Mouse (Mus musculus) G1E-ER4 (cell line): ENCODE measurements at regions not wholly inside any gene's neighbourhood (a gene's known extent, or its start where the extent isn't known, plus 50 kb on each side); places are given as distances from the start of the nearest gene placed in this dataset.

Experiments
- GATA1 ChIP-seq: IDR thresholded peaks from one replicate; pipeline ENCODE4 v1.8.0; 2012; ENCODE audit warnings: low read length, inconsistent platforms

DNA sequence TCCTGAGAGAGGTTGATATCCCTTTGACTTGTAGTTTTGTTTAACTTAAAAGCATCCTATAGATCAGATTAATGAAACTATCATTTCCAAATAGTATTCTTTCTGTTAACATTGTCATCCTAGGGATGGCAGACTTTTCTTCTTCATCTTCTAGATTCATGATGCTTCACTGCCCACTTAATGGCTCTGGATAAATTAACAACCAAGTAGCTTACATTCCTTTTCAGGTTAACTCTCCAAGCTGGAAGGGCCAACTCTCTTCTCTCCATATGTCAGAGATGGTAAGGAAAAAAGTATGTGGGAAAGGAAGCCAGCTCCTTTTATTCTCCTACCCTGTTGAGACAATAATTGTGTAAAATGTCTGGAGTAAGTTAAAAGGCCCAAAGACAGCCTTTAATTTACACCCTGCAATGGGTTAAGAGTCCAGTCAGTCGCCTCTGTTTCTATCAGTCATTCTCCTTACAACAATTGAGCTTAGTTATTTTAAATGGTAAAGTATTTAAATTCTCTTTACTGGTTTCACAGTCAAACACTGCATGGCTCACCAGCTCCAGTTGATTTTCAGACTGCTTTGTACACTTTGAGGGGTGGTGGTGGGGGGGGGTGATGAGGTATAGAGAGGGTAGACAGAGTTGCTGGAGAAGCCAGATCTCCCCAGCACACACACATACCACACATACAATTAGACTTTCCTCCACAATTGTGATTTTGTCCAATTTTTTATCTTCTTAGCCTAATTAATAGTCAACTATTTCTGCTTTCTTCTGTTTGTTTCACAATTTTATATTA, 224.2 kb upstream of the Sp8 start:
- TF ChIP-seq GATA1, result no peak

DNA sequence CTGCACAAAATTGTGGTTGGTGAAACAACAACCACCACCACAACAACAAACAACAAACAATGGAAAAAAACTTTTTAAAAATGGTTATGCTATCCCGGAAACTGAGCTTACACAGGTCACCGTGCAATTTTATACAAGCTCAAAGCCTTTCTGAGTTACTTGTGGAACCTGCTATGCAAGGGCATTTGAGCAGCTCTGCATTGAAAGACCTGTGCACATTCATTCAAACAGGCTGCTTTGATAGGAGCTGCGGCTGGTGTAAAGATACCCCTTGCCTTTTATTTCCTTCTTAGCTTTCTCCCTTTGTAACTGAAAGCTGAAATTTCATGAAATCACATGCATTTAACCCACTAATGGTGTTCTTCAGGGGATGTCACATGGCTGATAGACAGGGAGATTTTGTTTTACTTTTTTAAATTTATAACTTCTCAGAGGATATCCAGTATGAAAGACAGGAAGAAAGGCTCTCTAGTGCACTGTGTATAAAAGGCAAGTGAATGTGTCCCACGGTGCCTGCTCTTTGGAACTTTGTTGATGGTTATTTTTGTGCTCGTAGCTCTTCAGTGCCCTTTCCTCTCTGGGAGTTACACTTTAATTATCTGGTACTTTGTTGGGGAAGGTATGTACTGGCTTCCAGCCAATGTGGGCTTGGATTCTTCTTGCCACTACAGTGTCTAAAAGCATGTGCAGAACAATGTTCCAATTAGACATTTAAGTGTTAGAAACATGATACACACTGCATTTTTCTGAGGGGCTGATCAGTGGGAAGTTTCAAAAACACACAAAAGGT, 225.1 kb upstream of the Sp8 start:
- TF ChIP-seq GATA1, result no peak

DNA sequence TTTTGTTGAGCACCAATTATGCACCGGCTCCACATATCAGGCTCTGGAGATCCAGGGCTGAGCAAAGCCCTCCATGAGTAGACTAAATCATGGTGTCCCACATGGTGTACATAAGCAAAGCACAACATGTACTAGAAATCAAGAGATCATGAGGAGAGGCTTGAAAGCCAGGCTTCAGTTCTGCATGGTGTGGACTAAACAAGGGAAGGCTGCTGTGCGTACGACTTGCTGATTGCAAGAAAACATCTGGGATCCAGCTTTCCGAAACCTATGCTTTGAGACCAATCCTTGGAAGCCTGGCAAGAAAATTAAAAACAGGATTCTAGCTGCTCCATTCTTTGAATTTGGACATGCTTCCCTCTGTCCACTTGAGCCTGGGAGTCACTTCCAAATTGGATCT, 249.1 kb upstream of the Sp8 start:
- no peak for TF ChIP-seq GATA1

DNA sequence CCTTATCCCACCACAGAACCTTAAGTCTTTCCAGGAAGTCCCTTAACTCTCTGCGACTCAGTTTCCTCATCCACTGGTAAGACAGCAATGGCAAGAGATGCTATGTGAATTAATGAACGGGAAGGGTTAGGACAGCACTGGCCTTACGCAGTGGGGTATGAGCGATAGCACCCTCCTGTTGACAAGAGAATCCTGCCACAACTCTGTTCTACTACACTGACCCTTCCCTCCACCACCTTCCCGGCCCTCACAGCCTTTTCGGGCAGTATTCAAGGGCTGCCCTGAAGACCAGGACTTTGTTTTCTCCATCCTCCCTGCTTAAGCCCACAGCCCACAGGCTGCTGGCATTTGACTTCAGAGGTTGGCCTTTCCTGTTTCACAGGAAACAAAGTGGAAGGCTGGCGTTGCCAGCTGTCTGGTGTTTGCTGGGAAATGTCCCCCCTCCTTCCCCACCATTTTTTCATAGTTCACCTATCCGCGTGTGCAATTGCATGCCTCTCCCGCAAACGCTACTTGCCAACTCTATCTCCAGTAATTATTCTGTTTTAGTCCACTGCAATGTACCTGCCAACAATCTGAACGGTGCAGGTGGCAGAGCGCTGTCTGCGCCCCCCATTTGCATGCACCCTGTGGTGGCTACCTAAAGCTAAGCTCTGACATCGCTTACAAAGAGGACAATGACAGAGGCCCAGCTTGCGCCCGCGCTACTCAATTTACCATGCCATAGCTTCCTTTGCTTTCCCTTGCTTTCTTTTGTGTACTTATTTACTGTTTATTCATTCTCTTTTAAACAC, 251.2 kb upstream of the Sp8 start:
- TF ChIP-seq GATA1, result no peak

DNA sequence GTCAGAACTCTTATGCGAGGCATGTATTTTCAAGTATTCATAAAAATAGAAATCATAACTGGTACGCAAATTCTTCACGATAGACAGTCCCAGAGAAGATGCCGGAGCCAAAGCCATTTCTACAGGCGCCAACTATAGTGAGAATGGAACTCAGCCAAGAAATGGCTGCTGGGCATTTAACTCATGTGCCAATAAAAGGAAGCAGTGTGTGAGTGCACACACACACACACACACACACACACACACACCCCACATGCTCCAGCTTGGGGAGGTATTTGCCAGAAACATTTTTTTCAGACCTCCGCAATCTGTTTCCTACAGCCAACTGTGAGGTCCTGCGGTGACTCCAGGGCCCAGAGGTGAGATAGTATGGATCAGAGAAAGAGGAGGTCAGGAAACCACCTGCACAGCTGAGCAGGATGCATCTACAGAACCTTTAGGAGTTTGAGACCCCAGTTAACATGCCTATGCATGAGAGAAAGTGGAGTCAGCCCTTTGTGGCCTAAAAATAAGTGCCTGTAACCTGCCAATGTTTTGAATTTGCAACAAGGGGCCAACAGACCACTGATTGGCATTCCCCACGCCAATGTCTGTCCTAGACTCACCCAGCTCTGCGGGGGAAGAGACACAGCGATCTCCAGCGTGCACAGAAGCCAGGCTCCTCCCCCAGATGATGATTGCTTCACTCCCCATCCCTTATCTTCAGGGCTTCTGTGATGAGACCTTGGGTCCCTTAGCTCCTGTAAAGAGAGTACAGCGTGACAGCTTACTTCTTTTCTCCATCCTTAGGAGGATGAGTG, 262.1 kb upstream of the Sp8 start:
- no peak for TF ChIP-seq GATA1

DNA sequence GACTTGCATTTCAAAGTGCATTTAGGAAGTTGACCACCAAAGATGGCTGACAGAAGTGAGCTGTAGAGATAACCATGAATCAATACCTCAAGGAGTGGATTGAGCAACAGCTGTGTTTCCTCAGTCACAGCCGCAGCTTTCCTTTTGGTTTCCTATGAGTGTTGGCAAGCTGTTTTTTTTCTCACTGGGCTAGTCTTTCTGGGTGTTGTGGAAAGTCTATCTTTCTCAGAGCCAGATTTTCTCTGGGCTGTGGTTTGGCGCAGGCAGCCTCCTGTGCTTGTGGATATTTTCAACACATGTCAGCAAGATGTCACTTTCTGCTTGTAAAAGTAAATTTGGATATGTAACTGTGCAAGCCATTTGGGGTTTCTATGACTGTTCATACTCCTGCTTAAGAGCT, 268.6 kb upstream of the Sp4 start:
- no peak for TF ChIP-seq GATA1

DNA sequence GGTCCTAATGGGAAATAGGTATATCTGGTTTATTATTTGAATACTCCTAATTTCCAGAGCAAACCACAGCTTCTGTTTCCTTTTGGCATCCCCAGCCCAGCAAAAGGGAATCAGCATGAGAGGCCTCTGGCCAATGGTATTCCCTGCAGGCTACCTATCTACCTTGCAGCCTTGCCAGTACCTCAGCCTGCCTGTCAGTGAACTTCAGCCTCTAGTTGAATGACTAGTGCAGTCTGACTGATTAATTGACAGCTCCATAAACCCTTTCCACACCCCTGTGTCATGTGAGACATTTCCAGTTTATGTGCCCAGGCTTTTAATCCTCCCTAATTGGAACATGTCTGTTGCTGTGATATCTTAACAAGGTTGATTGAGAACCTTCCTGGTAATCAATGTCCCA, 265.4 kb upstream of the Sp4 start:
- TF ChIP-seq GATA1, result no peak

DNA sequence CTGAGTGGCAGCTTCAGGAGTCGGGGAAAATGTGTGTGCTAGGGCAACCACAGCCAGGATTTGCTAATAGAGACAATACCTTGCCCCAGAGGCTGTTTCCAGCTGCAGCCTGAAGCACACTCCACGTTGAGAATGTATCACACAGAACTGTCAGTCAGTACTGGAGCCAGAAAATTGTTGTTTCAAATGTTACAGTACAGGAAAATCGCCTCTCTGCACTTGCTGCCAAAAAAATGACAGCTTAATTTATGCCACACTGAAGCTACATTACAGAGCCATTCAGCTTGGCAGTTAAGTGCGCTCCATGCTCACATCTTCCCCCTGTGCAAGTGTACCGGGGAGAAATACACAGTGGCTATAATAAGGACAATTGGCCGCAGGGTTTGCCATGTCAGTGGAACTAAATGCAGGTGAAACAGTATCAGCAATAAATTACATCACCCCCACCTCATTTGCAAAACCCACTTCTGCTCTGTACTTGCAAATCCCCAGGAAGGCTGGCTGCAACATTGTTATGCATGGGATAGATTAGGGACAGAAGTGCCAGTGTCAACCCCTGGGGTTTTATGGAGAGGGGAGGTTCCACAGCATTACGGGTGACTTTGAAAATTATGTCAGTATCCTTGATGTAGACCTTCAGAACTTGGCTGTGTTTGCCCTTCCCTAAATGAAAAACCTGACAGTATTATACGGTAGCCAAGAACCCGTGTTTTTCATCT, 263.3 kb upstream of the Sp4 start:
- no peak for TF ChIP-seq GATA1

DNA sequence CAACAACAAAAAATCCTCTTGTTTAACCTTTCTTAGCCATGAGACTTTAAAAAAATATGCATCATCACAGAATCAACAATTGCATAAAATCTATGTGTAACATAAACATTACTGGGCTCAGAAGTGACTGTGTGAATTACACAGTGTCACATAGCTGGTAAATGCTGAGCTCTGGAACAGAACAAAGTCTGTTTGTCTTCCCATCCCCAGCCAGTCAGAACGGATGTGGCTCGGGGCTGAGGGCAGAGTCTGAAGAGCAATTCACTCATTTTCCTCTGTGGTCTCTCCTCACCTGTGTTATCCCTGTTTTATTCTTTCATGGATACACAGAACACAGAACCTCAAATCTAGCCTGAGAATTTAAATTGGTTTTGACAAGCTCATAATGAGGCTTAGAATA, 261.0 kb upstream of the Sp4 start:
- TF ChIP-seq GATA1, result no peak

DNA sequence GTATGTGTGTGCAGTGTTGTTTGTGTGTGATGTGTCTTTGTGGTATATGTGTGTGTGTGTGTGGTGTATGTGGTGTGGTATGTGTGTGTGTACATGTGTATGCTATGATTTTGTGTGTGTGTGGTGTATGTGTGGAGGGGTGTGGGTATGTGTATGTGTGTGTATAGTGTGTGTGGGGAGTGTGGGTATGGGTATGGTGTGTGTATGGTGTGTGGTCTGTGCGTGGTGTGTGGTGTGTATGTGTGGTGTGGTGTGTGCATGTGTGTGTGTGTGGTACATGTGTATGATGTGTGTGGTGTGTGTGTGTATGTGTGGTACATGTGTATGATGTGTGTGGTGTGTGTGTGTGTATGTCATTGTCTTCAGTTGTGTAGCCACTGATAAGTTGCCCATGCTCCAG, 247.8 kb upstream of the Sp4 start:
- TF ChIP-seq GATA1, result no peak

DNA sequence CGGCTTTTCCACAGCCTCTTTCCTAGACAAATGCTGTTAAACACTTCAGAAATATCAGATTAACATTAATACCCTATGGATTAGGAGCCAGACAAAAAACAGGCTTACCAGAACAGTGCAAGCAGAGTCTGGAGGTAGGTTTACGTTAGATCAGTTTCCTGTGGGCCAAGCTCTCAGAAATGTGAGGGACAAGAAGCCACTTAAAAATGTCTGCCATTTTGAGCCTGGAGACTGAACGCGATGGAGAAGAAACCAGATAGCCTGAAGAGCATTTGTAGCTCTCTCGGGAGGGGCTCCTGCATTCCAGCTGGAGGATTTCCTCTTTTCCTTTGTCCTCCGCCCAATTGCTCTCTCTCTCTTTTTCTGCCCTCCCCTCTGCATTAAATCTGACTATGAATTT, 239.1 kb upstream of the Sp4 start:
- no peak for TF ChIP-seq GATA1

DNA sequence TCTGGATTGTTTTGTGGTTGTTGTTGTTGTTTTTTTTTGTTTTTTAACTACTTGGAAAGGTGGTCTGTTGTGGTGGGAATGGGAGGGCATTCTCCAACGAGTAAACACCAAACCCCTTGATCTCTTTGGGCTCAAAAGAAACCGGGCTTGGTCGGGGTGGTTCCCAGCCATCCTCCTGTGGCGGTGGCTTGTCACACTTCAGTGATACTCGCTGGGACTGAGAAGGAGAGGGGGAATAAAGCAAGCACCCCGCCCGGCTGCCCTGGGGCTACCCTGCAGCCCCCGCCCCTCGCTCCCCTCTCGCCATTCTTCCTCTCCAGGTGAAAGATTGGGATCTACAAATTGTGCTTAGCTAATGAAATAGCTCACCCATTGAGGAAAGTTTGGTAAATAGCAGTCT, 229.3 kb upstream of the Sp4 start:
- TF ChIP-seq GATA1, result no peak

DNA sequence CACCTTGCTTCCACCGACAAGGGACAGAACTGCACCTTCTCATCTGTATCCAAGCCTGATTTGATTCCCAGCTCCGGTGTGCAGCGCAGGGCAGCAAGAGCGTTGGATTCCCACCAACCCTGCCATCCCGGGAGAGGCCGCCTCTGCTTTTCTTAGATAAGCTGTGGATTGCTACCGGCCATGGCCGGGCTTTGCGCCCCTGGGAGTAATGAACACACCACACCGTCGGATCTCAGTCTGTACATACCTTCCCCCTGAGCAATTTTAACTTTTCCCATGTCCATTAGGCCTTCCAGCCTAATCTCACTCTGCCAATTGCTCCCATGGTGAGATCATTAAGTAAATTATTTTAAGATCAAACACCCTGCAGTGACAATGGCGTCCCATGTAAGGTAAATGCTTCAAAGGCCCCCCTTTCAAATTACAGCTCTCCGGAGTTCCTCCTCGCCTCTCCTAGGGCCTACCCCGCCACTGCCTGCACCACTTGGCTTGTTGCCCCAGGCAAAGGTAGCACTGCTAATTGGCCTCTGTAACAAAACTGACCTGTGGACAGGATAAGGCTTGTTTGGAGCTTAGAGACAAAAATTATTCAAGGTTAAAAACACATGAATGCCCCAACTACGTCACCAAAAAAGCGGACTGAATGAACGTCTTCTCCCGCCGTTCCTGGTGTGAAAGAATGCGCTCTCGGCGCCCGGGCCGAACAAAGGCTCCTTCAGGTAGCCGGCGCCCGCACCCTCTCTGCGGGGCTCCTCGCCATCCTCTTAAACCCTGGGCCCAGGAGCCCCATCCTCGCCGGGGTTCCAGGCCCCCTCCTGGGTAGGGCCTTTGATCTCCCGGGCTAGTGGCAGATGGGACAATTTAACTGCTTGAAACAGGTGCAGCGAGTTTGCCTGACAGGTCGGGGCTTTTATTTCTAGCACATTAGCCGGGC, 228.5 kb upstream of the Sp4 start:
- no peak for TF ChIP-seq GATA1

DNA sequence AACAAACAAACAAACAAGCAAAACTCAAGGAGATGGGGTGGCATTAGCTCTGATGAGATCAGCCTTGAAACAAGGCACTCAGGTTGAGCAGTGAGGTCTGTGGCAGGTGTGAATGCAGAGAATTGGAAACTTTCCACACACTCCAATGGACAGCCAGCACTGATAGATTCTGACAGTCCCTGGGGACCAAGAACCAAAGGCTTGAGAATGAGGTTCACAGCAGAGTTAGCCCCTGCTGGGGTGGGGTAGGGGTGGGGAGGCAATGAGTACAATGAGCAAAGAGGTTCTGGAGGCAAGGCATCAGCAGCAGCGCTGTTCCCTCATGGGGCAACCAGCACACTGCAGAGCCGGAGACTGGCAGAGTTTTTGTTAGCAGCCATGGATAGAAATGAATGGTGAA, 220.5 kb upstream of the Sp4 start:
- TF ChIP-seq GATA1, result no peak
